Mouse (Mus musculus) ES-Bruce4 (cell line): ENCODE measurements around the gene Cd82. TPM values are rescaled to one million over a fixed set of nuclear protein-coding genes. Genes with fewer than 3 reads are reported as not detected.
A peak's percentile ranks its signal among the peaks of the same experiment; 100 is the strongest.

Experiments used
- H3K27ac ChIP-seq: 2 replicates; pipeline ENCODE4 v1.5.1; 2012; ENCODE audit warnings: low read length, inconsistent platforms; ENCODE audit not compliant: insufficient read depth
- H3K27me3 ChIP-seq: 2 replicates; pipeline ENCODE4 v1.6.1; 2012; ENCODE audit warnings: mild to moderate bottlenecking, low read length, inconsistent platforms; ENCODE audit not compliant: control insufficient read depth, poor library complexity, insufficient read depth, severe bottlenecking
- H3K36me3 ChIP-seq: 2 replicates; pipeline ENCODE4 v1.6.1; 2012; ENCODE audit warnings: inconsistent platforms, mild to moderate bottlenecking, low read length, moderate library complexity; ENCODE audit not compliant: control insufficient read depth, poor library complexity, insufficient read depth, severe bottlenecking
- H3K4me1 ChIP-seq: one replicate; pipeline ENCODE4 v1.8.1; 2011; ENCODE audit warnings: low read length; ENCODE audit not compliant: control insufficient read depth, insufficient read depth
- H3K4me3 ChIP-seq: 2 replicates; pipeline ENCODE4 v1.5.1; 2011; ENCODE audit warnings: low read depth, mild to moderate bottlenecking, low read length
- H3K9ac ChIP-seq: 2 replicates; pipeline ENCODE4 v1.6.1; 2012; ENCODE audit warnings: low read depth, mild to moderate bottlenecking, inconsistent platforms; ENCODE audit not compliant: poor library complexity, severe bottlenecking
- H3K9me3 ChIP-seq: replicated peaks from 2 replicates; pipeline ENCODE4 v1.6.1; 2012; ENCODE audit warnings: mild to moderate bottlenecking, low read length, inconsistent platforms; ENCODE audit not compliant: control insufficient read depth, poor library complexity, insufficient read depth, severe bottlenecking
- CTCF ChIP-seq: IDR thresholded peaks from one replicate; pipeline ENCODE4 v1.8.1; 2011; ENCODE audit warnings: low read depth, low read length
- EP300 ChIP-seq: IDR thresholded peaks from 2 replicates; pipeline ENCODE4 v1.6.1; 2011; ENCODE audit warnings: low read depth, low read length; ENCODE audit not compliant: insufficient read depth
- POLR2A ChIP-seq: IDR thresholded peaks from one replicate; pipeline ENCODE4 v1.8.1; 2011; ENCODE audit warnings: low read length; ENCODE audit not compliant: insufficient read depth
- polyA plus RNA-seq: library from polyadenylated mRNA; stranded (reverse); fragments of >200 nt; gene quantifications from 2 replicates; pipeline ENCODE4 v1.2.4, GENCODE M21; 2011; ENCODE audit warnings: low read depth; ENCODE audit not compliant: missing spikeins, insufficient read depth, insufficient read length

Gene Cd82
- polyA plus RNA-seq, 1 experiment = 4.2 TPM

GRCm38 (mm10) chr2:93416874-93417709 is 45.8 kb downstream of the Cd82 start:
- Histone ChIP-seq H3K9ac (no peak overlapping the region), H3K36me3 (no peaks in the 10 kb centered on the region), H3K4me1 (no peaks in the 10 kb centered on the region), H3K9me3 (no peaks in the 10 kb centered on the region), H3K27ac (no peak overlapping the region), H3K27me3 (no peaks in the 10 kb centered on the region), H3K4me3 (no peak overlapping the region)
- TF ChIP-seq EP300 = no peak
- no peak for TF ChIP-seq CTCF
- no peak for TF ChIP-seq POLR2A

GRCm38 (mm10) chr2:93415281-93415680 is 47.7 kb downstream of the Cd82 start:
- no peak for TF ChIP-seq POLR2A
- TF ChIP-seq CTCF = peak; percentile 94
- no peak for TF ChIP-seq EP300
- no peaks in the 10 kb centered on the region for H3K36me3 ChIP-seq

GRCm38 (mm10) chr2:93414163-93414562 is 48.8 kb downstream of the Cd82 start:
- no peaks in the 10 kb centered on the region for H3K36me3 ChIP-seq
- no peaks in the 10 kb centered on the region for H3K9me3 ChIP-seq
- no peaks in the 10 kb centered on the region for H3K4me1 ChIP-seq
- H3K4me3 ChIP-seq = no peak overlapping the region
- H3K27me3 ChIP-seq = no peaks in the 10 kb centered on the region
- no peak overlapping the region for H3K9ac ChIP-seq
- no peak overlapping the region for H3K27ac ChIP-seq
- TF ChIP-seq CTCF = no peak
- no peak for TF ChIP-seq EP300
- TF ChIP-seq POLR2A = no peak

More at GRCm38 (mm10) chr2:93415281-93415680, 47.7 kb downstream of the Cd82 start:
- H3K4me1 ChIP-seq = no peaks in the 10 kb centered on the region
- H3K27ac ChIP-seq = no peak overlapping the region
- no peaks in the 10 kb centered on the region for H3K9me3 ChIP-seq
- H3K9ac ChIP-seq = no peak overlapping the region
- H3K4me3 ChIP-seq = no peak overlapping the region
- no peaks in the 10 kb centered on the region for H3K27me3 ChIP-seq

- no peaks in the 10 kb centered on the region for H3K4me1 ChIP-seq
- no peaks in the 10 kb centered on the region for H3K27me3 ChIP-seq
- H3K9ac ChIP-seq = no peak overlapping the region
- H3K9me3 ChIP-seq = no peaks in the 10 kb centered on the region
- H3K4me3 ChIP-seq = no peak overlapping the region
- H3K27ac ChIP-seq = no peak overlapping the region
- TF ChIP-seq EP300 (no peak), POLR2A (no peak), CTCF (peak; percentile 67)
- no peaks in the 10 kb centered on the region for H3K36me3 ChIP-seq
Observed at GRCm38 (mm10) chr2:93413367-93414014, 49.4 kb downstream of the Cd82 start.

- H3K27ac ChIP-seq = no peak overlapping the region
- no peak overlapping the region for H3K9ac ChIP-seq
- H3K27me3 ChIP-seq = no peaks in the 10 kb centered on the region
- no peak overlapping the region for H3K4me3 ChIP-seq
- no peaks in the 10 kb centered on the region for H3K4me1 ChIP-seq
- H3K36me3 ChIP-seq = no peaks in the 10 kb centered on the region
- no peak for TF ChIP-seq CTCF
- TF ChIP-seq EP300 = no peak
- no peak for TF ChIP-seq POLR2A
- no peaks in the 10 kb centered on the region for H3K9me3 ChIP-seq
Observed at GRCm38 (mm10) chr2:93412101-93412500, 50.8 kb downstream of the Cd82 start.

GRCm38 (mm10) chr2:93410899-93411570 is 51.9 kb downstream of the Cd82 start:
- Histone ChIP-seq H3K27me3 (no peaks in the 10 kb centered on the region), H3K9me3 (no peaks in the 10 kb centered on the region), H3K36me3 (no peaks in the 10 kb centered on the region), H3K4me1 (no peaks in the 10 kb centered on the region), H3K27ac (no peak overlapping the region), H3K9ac (no peak overlapping the region), H3K4me3 (no peak overlapping the region)
- no peak for TF ChIP-seq POLR2A
